Mouse (Mus musculus): ENCODE data around the gene Anxa5. TPM values are rescaled to one million over a fixed set of nuclear protein-coding genes. Genes with fewer than 3 reads are reported as not detected.

Gene Anxa5
- polyA plus RNA-seq, 1 experiment from 2014 or later = 106 TPM

DNA sequence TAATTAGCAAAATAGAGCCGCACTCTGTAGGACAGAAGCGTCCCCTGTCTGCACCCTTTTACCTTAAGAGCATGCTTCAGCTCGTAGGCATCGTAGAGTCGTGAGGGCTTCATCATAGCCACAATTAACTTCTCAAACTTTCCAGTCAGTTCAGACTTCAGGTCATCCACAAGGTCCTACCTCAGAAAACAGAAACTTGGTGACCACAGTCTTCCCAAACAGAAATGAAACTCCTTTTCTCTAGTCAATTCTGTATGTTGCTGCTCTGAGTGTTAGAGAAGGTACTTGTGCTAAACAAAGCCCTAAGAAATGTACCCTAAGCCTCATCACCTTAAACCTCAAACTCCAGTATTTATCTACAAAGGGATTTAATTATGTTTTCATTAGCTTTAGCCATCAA lies 13.9 kb downstream of the Anxa5 start:
- no peak for DNase-seq (ENCODE audit: extremely low spot score, low spot score)
- Histone ChIP-seq H3K9me3 (no peaks in the 10 kb centered on the region), H3K36me3 (replicated peaks) (peaks cover 14% of the 10 kb centered on the region; the same call in 1 of the 2 replicates), H3K4me1 (no peaks in the 10 kb centered on the region), H3K4me3 (no peak overlapping the region), H3K27ac (no peak overlapping the region), H3K27me3 (ENCODE audit: poor library complexity, severe bottlenecking) (no peaks in the 10 kb centered on the region)
- 88% methylated on average over 5 of the region's 5 CpGs for WGBS

DNA sequence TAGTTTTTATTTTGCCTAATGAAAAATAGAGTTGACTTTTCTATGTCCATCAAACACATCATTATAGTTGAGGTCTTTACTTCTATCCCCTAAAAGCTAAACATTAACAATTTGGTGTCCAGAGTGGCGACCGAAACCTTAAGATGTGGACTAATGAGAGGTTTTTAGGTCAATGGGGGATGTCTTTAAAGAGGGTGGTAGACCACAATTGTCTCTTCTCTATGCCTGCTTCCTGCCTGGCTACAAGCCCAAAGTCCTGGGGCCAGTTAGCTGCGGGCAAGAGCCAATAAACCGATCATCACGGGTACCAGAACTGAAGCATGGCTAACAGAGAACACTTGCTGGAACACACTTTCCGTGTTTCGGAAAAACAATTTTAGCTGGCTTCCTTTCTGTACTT lies 15.0 kb downstream of the Anxa5 start:
- 95% methylated on average over 7 of the region's 7 CpGs for WGBS
- Histone ChIP-seq H3K4me1 (no peaks in the 10 kb centered on the region), H3K27me3 (ENCODE audit: poor library complexity, severe bottlenecking) (no peaks in the 10 kb centered on the region), H3K36me3 (replicated peaks) (peaks cover 18% of the 10 kb centered on the region; the same call in 1 of the 2 replicates), H3K4me3 (no peak overlapping the region), H3K27ac (no peak overlapping the region), H3K9me3 (no peaks in the 10 kb centered on the region)
- DNase-seq (ENCODE audit: extremely low spot score, low spot score) = no peak

DNA sequence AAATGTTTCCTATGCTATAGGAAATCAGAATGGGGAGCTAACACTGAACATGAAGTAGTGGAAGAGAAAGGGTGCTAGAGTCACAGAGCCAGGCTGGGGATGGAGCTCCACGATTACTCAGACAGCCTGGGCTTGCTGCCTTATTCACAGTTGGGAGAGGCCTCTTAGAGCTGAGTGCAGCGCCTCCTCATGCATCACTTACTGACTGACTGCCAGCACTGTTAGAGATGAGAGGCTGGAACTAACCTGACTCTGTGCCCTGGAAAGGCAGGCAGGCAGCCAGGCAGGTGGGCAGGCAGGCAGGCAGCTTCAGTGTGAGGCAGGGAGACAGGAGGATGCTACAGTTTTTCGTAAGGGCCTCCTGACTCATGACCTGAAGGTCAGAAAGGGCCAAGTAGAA lies 20.1 kb downstream of the Anxa5 start:
- no peaks in the 10 kb centered on the region for H3K4me1 ChIP-seq
- H3K36me3 ChIP-seq (replicated peaks) = peaks cover 26% of the 10 kb centered on the region
- H3K9me3 ChIP-seq = no peaks in the 10 kb centered on the region
- no peak overlapping the region for H3K27ac ChIP-seq
- H3K27me3 ChIP-seq (ENCODE audit: poor library complexity, severe bottlenecking) = no peaks in the 10 kb centered on the region
- DNase-seq (ENCODE audit: extremely low spot score, low spot score) = no peak
- WGBS = 87% methylated on average over 3 of the region's 3 CpGs
- H3K4me3 ChIP-seq = no peak overlapping the region

GRCm38 (mm10) chr3:36455124-36455523 lies 20.6 kb downstream of the Anxa5 start:
- Histone ChIP-seq H3K36me3 (replicated peaks) (peaks cover 23% of the 10 kb centered on the region), H3K9me3 (no peaks in the 10 kb centered on the region), H3K27ac (no peak overlapping the region), H3K4me3 (no peak overlapping the region), H3K4me1 (peaks cover 3% of the 10 kb centered on the region; the same call in 1 of the 2 replicates), H3K27me3 (ENCODE audit: poor library complexity, severe bottlenecking) (no peaks in the 10 kb centered on the region)
- 93% methylated on average over 8 of the region's 8 CpGs for WGBS
- no peak for DNase-seq (ENCODE audit: extremely low spot score, low spot score)

DNA sequence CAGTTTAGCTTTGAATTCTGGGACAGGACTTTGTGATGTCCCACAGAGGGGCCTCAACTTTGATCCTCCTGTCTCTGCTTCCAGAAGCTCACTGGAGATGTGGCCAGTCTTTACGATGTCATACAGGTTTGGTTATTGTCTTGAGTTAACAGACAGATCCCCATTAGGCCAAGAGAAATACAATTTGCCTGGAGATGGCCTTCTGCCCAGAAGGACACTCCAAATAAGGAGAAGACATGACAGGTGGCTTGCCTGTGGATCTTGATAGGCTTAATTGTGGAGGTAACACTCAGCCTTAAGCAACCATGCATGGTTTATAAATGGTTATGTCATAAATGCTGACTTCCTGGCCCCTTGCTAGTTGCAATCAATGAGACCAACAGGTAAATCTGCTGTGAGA lies 23.2 kb downstream of the Anxa5 start:
- H3K4me3 ChIP-seq = no peak overlapping the region
- WGBS = 82% methylated on average over 1 of the region's 1 CpGs
- H3K36me3 ChIP-seq (replicated peaks) = peaks cover 17% of the 10 kb centered on the region
- no peak for DNase-seq (ENCODE audit: extremely low spot score, low spot score)
- no peaks in the 10 kb centered on the region for H3K9me3 ChIP-seq
- peaks cover 14% of the 10 kb centered on the region for H3K4me1 ChIP-seq
- H3K27ac ChIP-seq = no peak overlapping the region
- no peaks in the 10 kb centered on the region for H3K27me3 ChIP-seq (ENCODE audit: poor library complexity, severe bottlenecking)

- peaks cover 7% of the 10 kb centered on the region; the same call in 1 of the 2 replicates for H3K36me3 ChIP-seq (replicated peaks)
- WGBS = 54% methylated on average over 20 of the region's 20 CpGs
- peak; percentile 16 for DNase-seq (ENCODE audit: extremely low spot score, low spot score)
- no peaks in the 10 kb centered on the region for H3K9me3 ChIP-seq
- no peak overlapping the region for H3K27ac ChIP-seq
- H3K4me1 ChIP-seq = peaks cover 14% of the 10 kb centered on the region
- no peak overlapping the region for H3K4me3 ChIP-seq
- no peaks in the 10 kb centered on the region for H3K27me3 ChIP-seq (ENCODE audit: poor library complexity, severe bottlenecking)
These were observed 26.2 kb downstream of the Anxa5 start for GRCm38 (mm10) chr3:36449292-36450165.

GRCm38 (mm10) chr3:36446918-36447317 lies 28.8 kb downstream of the Anxa5 start:
- no peak for DNase-seq (ENCODE audit: extremely low spot score, low spot score)
- WGBS = 80% methylated on average over 6 of the region's 6 CpGs
- no peaks in the 10 kb centered on the region for H3K9me3 ChIP-seq
- peaks cover 5% of the 10 kb centered on the region; the same call in 1 of the 2 replicates for H3K36me3 ChIP-seq (replicated peaks)
- peaks cover 22% of the 10 kb centered on the region for H3K4me1 ChIP-seq
- H3K27me3 ChIP-seq (ENCODE audit: poor library complexity, severe bottlenecking) = no peaks in the 10 kb centered on the region
- H3K27ac ChIP-seq = no peak overlapping the region
- H3K4me3 ChIP-seq = no peak overlapping the region

DNA sequence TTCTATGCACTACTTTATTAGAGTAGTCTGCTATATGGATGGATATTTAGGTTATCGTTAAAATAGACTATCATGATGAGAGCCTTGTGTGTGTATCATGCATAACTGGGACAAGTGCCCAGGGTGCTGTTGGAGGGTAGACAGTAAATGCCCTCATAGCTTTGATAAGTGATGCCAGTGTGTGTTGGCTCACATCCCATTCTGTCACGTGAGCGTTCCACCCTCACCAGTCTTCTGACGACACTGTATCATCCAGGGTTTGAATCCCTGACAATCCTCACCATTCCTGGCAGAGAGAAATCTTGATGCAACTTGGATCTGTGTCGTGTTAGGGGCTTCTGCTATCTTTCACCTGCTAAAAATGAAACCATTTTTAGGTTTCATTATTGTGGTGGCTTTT lies 29.2 kb downstream of the Anxa5 start:
- peaks cover 22% of the 10 kb centered on the region for H3K4me1 ChIP-seq
- no peak for DNase-seq (ENCODE audit: extremely low spot score, low spot score)
- 84% methylated on average over 5 of the region's 5 CpGs for WGBS
- H3K4me3 ChIP-seq = no peak overlapping the region
- no peak overlapping the region for H3K27ac ChIP-seq
- no peaks in the 10 kb centered on the region for H3K9me3 ChIP-seq
- H3K36me3 ChIP-seq (replicated peaks) = peaks cover 5% of the 10 kb centered on the region; the same call in 1 of the 2 replicates
- H3K27me3 ChIP-seq (ENCODE audit: poor library complexity, severe bottlenecking) = no peaks in the 10 kb centered on the region

DNA sequence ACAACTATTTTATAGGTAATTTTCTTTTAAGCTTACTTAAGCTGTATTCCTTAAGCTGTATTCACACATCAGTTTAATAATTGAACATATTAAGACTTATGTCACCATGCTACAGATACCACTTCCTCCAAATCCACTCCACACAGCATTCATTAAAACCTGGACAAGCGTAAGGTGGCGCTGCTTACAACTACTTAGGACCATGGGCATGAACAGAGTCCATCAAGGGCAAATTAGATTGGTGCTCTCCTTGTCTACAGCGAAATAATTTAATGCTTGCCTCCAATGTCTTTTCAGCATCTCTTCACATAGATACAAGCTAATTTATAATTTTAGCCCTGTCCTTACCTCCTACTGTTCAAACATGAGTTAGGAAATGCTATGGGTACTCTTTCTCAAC lies 29.7 kb downstream of the Anxa5 start:
- Histone ChIP-seq H3K27me3 (ENCODE audit: poor library complexity, severe bottlenecking) (no peaks in the 10 kb centered on the region), H3K9me3 (no peaks in the 10 kb centered on the region), H3K4me3 (no peak overlapping the region), H3K4me1 (peaks cover 22% of the 10 kb centered on the region), H3K27ac (no peak overlapping the region), H3K36me3 (replicated peaks) (peaks cover 5% of the 10 kb centered on the region; the same call in 1 of the 2 replicates)
- 89% methylated on average over 3 of the region's 3 CpGs for WGBS
- no peak for DNase-seq (ENCODE audit: extremely low spot score, low spot score)

DNA sequence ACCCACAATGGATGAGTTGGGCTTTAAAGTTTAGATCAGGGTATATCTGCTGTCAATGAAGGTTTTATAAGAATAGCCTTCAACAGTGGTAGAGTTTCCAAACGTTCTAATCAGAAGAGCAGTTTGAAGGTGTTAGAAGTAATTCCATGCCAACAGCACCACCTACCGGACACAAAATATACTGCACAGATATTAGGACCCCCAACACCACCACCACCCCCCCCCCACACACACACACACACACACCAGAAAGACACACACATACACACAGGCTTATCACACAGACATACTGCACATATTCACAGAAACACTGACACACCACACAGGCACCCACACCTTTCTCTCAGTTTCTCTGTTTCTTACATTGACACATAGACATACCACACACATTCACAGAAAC lies 33.3 kb downstream of the Anxa5 start:
- H3K4me3 ChIP-seq = no peak overlapping the region
- H3K4me1 ChIP-seq = peaks cover 12% of the 10 kb centered on the region
- no peaks in the 10 kb centered on the region for H3K27me3 ChIP-seq (ENCODE audit: poor library complexity, severe bottlenecking)
- no peaks in the 10 kb centered on the region for H3K36me3 ChIP-seq (replicated peaks)
- H3K27ac ChIP-seq = no peak overlapping the region
- peak; percentile 46 for DNase-seq (ENCODE audit: extremely low spot score, low spot score)
- WGBS = 7% methylated on average over 2 of the region's 2 CpGs
- no peaks in the 10 kb centered on the region for H3K9me3 ChIP-seq

DNA sequence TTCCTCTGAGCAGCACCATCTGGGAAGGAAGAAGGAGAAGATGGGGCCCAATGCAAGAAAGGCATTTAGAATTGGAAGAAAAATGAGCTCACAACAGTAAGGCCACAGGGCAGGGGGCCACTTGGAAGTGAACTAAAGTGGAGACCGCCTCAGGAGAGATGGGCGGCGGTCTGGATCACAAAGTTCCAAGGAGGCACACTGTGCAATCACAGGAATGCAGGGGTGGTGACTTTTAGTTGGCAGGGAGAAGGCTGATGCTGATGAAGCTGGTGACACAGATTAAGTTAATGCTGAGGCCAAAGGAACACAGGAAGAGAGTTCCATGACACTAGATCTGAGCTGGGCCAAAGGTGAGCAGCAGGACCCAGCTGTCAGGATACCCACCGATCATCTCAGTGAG lies 35.4 kb downstream of the Anxa5 start:
- DNase-seq (ENCODE audit: extremely low spot score, low spot score) = no peak
- Histone ChIP-seq H3K27me3 (ENCODE audit: poor library complexity, severe bottlenecking) (no peaks in the 10 kb centered on the region), H3K27ac (no peak overlapping the region), H3K9me3 (no peaks in the 10 kb centered on the region), H3K4me3 (no peak overlapping the region), H3K4me1 (peaks cover 12% of the 10 kb centered on the region), H3K36me3 (replicated peaks) (no peaks in the 10 kb centered on the region)
- WGBS = 83% methylated on average over 4 of the region's 4 CpGs

GRCm38 (mm10) chr3:36430360-36430759 lies 45.3 kb downstream of the Anxa5 start:
- WGBS = 89% methylated on average over 1 of the region's 1 CpGs
- DNase-seq (ENCODE audit: extremely low spot score, low spot score) = no peak
- H3K4me3 ChIP-seq = no peak overlapping the region
- H3K27ac ChIP-seq = no peak overlapping the region
- no peaks in the 10 kb centered on the region for H3K27me3 ChIP-seq (ENCODE audit: poor library complexity, severe bottlenecking)
- H3K36me3 ChIP-seq (replicated peaks) = no peaks in the 10 kb centered on the region
- H3K4me1 ChIP-seq = no peaks in the 10 kb centered on the region
- no peaks in the 10 kb centered on the region for H3K9me3 ChIP-seq

DNA sequence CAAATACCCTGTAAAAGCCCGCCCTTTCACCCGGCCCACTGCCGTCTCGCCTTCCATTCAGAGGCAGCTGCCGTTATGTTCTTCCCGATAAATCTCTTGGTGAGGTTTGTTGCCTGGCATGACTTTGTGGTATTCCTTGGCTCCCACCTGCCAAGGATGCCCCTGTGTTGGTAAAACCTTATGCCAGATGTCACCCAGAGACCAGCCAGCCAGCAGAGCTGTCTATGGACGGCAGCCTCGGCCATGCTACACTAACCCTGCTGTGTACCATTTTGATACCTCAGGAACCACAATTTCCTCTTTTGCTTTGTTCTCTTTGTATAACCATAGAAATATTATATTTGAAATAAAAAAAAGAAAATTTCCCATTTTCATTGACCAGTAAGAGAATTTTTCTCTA lies 48.3 kb downstream of the Anxa5 start:
- no peak for DNase-seq (ENCODE audit: extremely low spot score, low spot score)
- H3K4me1 ChIP-seq = no peaks in the 10 kb centered on the region
- H3K4me3 ChIP-seq = no peak overlapping the region
- H3K27ac ChIP-seq = no peak overlapping the region
- no peaks in the 10 kb centered on the region for H3K36me3 ChIP-seq (replicated peaks)
- no peaks in the 10 kb centered on the region for H3K27me3 ChIP-seq (ENCODE audit: poor library complexity, severe bottlenecking)
- 96% methylated on average over 8 of the region's 8 CpGs for WGBS
- no peaks in the 10 kb centered on the region for H3K9me3 ChIP-seq

Measured in forebrain, embryonic 10.5 days (tissue).